Mouse (Mus musculus) mesoderm, embryonic 11.5 days (tissue): ENCODE measurements around the gene Sox6.
"Not testable (repeated sequence)": the region's sequence is repeated elsewhere in the genome, so short reads cannot be mapped to it uniquely, and the experiment has no call there.

Experiments used
- DNase-seq: peaks from one replicate; pipeline ENCODE4 v3.0.0-alpha.2; 2012; ENCODE audit warnings: low read depth, low spot score

The Sox6 gene

GRCm38 (mm10) chr7:115663399-115663798 lies 375.2 kb downstream of the Sox6 start:
- no peak for DNase-seq

GRCm38 (mm10) chr7:115662121-115662520 lies 376.5 kb downstream of the Sox6 start:
- DNase-seq = no peak

GRCm38 (mm10) chr7:115646696-115647095 lies 391.9 kb downstream of the Sox6 start:
- DNase-seq = no peak

GRCm38 (mm10) chr7:115645971-115646447 lies 392.6 kb downstream of the Sox6 start:
- no peak for DNase-seq

GRCm38 (mm10) chr7:115645272-115645970 lies 393.2 kb downstream of the Sox6 start:
- peak; percentile 81 for DNase-seq

GRCm38 (mm10) chr7:115630691-115631090 lies 407.9 kb downstream of the Sox6 start:
- DNase-seq = peak; percentile 43

- no peak for DNase-seq
Measured at GRCm38 (mm10) chr7:115630287-115630686, 408.3 kb downstream of the Sox6 start.

- DNase-seq = no peak
Measured at GRCm38 (mm10) chr7:115628766-115629165, 409.8 kb downstream of the Sox6 start.

- DNase-seq = no peak
Measured at GRCm38 (mm10) chr7:115625956-115626355, 412.6 kb downstream of the Sox6 start.

- peak; percentile 79 for DNase-seq
Measured at GRCm38 (mm10) chr7:115624907-115625552, 413.6 kb downstream of the Sox6 start.

- DNase-seq = no peak
Measured at GRCm38 (mm10) chr7:115624451-115624850, 414.1 kb downstream of the Sox6 start.

- DNase-seq = peak; percentile 36
Measured at GRCm38 (mm10) chr7:115615697-115616237, 422.8 kb downstream of the Sox6 start.

- DNase-seq = no peak
Measured at GRCm38 (mm10) chr7:115607485-115607884, 431.1 kb downstream of the Sox6 start.

GRCm38 (mm10) chr7:115606125-115606524 lies 432.5 kb downstream of the Sox6 start:
- not testable (repeated sequence) for DNase-seq

GRCm38 (mm10) chr7:115604883-115605282 lies 433.7 kb downstream of the Sox6 start:
- no peak for DNase-seq

GRCm38 (mm10) chr7:115597376-115597775 lies 441.2 kb downstream of the Sox6 start:
- peak; percentile 27 for DNase-seq

- DNase-seq = no peak
Measured at GRCm38 (mm10) chr7:115580461-115580860, 458.1 kb downstream of the Sox6 start.

GRCm38 (mm10) chr7:115579826-115580225 lies 458.8 kb downstream of the Sox6 start:
- no peak for DNase-seq

- DNase-seq = no peak
Measured at GRCm38 (mm10) chr7:115576387-115576786, 462.2 kb downstream of the Sox6 start.

GRCm38 (mm10) chr7:115574834-115575233 lies 463.8 kb downstream of the Sox6 start:
- no peak for DNase-seq

- peak; percentile 83 for DNase-seq
Measured at GRCm38 (mm10) chr7:115568821-115569240, 469.8 kb downstream of the Sox6 start.

GRCm38 (mm10) chr7:115568301-115568700 lies 470.3 kb downstream of the Sox6 start:
- peak; percentile 64 for DNase-seq

- no peak for DNase-seq
Measured at GRCm38 (mm10) chr7:115566818-115567217, 471.8 kb downstream of the Sox6 start.
